Mouse (Mus musculus) cerebellum, adult 9-10 months (tissue): ENCODE measurements around the gene Sstr5.

ENCODE experiments used
- DNase-seq: peaks from one replicate; pipeline ENCODE4 v3.0.0; 2022

The Sstr5 gene

DNA sequence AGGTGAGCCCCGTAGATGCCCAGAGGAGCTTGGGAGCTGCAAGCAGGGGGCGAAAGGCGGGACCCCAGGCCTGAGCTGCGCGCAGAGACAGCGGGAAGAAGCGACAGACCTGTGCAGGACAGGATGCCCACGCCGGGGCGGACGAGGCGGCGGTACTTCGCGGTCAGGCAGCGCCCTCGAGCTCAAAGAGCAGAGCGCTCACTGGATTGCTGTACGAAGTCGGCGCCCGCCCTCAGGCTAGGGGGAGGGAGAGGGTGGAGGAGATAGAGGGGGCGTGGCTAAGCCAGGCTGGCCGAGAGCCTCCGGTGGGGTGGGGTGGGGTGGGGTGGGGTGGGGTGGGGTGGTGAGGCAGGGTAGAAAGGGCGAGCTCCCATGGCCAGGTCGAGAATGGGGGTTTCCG, at the start of gene Sstr5:
Sstr5 (minus strand) TSS at position 276 of the 400 bp plus-strand sequence.
- DNase-seq: no peak

DNA sequence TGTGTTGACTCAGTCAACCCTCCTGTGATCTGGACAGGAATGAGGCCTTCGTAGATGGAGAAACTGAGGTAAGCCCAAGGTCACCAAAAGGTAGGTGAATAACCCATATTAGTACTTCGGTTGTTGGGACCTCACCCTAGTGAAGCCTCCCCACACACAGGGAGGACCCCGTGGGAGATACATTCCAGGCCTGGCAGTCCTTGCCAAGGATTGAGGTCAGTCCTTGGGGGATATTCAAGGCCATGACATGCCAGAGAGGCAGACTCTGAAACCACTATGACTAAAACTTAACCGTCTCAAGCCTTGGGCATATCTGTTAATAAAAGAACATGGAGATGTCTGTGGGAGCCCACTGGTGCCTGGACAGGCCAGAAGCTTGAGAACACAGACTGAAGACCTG, 44.7 kb upstream of the Sstr5 start:
- DNase-seq: no peak

DNA sequence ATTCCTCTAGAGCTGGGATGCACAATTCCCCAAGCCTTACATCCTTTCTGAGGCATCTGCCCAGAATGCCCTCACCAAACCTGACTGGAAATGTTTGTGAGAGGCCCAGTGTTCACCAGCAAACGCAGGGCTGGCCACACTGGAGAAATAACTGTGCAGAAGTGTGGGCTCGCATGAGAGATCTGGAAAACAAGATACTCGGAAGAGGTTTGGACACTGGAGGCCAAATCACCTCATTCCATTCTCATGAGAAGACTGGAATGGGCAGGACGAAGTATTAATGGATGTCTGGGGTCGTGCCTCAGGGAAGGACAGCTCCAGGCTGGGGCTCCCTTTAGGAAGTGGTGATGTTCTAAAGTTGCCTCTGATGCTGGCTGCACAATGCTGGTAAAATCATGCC, 43.6 kb upstream of the Sstr5 start:
- DNase-seq: no peak

DNA sequence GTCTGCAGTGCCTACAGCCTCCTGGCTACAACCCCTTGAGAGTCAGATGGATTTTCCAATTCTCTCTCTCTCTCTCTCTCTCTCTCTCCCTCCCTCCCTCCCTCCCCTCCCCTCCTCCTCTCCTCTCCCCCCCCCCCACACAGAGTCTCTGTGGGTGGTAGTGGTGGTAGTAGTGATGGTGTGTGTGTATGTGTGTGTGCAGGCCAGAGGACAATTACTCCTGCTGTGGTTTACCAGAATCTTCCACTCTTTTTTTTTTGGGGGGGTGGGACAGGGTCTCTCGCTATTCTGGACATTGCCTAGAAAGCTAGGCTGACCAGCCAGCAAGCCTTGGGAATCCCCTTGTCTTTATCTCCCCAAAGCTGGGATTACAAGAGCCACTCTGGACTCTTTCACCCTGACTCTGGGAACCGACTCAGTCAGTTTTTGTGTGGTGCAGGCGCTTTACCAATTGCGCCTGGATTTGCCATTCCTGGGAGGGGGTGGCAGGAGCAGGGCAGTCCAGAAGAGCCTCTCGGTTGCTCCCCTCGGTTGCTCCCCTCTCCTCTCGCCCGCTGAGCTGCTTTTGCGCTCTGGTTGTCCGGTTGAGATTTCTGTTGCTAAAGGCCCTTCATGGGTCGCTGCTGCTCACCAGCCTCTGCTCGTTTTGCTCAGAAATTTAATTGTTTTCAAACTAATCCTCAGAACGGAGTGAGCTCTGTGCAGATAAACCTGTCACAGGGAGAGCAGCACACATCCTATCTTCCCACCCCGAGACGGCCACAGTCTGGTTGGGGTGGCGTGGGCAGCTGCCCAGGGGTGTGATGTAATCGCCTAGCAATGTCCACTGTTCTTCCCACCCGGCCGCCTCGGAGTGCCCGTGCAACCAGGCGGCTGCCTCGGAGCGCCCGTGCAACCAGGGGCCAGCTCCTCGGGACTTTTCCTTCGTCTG, 42.1 kb upstream of the Sstr5 start:
- DNase-seq: no peak

DNA sequence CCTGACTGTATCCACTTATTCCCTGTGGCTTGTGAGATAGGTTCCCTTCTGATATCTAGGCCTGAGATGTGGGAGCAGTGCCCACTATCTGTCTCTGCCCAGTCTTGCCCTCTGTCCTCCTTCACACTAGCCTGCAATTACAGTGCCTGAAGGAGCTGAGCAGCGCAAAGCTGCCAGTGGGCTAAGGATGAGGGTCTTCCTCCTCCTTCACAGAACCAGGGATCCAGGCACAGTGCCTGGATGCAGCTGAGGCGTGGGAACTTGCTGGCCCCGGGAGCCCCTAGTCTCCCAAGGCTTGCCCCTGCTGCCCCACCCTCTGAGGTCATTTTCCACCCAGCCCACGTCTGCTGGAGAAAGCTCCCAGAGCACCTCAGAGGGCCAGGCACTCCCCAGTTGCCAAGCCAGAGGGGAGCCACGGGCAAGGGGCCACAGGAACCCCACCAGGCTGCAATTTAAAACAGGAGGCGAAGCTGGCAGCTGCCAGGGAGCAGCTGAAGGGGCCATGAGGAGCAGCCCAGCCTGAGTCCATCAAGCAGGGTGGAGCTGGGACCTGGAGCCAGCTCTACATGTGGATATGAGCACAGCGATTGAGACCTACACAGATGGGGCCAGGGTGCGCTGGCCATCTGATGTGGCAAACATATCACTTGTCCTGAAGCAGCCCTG, 33.4 kb upstream of the Sstr5 start:
- DNase-seq: no peak

DNA sequence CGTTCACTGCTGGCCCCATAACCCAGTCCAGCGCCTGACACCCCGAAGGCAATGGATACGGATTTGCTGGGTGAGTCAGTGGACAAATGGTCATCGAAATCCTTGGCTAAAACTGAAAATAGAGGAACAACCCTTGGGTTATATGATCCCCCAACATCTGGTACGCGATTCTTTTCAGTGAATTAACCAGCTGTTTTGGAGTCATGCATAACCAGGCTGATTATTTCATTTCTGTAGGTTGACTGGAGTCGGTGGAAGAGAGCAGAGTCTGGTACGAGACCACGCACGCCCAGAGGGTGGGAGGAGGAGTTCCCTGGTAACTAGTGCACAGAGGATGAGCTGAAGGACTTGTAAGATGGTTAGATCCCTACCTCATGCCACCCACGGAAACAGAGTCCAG, 25.0 kb upstream of the Sstr5 start:
- no peak for DNase-seq

DNA sequence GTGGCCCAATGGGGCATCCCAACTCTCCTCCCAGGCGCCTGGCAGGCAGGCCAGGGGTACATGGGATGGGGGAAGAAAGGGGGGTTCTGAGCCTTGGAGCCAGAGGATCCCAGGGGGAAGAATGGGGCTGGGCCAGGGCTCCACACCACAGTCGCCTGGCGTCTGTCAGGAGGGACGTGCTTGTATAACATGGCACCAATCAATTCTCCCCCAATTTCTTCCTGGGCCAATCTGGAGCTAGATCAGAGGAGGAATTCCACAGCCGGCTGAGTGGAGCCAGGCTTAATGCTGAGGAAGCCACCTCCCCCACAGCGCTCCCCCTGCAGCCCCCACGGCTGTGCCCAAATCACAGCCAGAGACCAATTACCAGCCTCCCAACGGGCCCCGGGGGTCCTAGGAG, 23.4 kb upstream of the Sstr5 start:
- DNase-seq: no peak

DNA sequence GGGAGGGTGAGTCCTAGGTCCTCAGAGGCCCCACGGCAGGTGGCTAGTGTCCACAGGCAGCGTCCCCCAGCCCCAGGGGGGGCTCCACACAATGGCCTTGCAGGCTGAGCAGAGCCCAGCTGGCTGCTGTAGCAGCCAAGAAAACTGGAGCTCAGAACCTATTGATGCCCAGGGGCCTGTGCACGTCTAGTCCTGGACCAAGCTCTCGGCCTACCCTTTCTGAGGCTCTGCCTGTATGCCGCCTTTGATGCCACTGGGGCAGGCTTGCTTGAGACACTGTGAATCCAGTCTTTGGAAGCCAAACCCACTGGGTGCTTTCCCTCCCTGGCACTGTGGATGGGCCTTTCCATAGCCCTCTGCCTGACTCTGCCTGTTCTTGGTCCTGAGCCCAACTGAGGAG, 22.4 kb upstream of the Sstr5 start:
- DNase-seq: peak; percentile 18

DNA sequence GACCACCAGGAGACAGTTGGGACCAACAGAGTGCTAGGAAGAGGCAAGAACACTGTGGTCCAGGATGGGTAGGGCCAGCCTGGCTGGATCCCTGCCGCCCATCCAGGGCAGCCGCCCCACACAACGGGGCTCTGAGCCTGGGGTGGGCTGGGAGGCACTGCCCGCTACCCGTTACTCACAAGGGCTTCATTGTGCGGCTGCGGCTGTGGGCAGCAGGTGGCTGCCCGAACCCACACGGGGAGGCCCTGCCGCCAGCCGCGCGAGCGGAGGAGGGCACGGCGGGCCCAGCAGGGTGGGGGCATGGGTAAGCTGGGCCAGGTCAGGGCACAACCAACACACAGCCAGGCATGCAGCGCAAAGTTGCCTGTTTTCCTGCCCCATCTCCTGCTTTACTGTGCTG, 21.1 kb upstream of the Sstr5 start:
- peak; percentile 13 for DNase-seq

DNA sequence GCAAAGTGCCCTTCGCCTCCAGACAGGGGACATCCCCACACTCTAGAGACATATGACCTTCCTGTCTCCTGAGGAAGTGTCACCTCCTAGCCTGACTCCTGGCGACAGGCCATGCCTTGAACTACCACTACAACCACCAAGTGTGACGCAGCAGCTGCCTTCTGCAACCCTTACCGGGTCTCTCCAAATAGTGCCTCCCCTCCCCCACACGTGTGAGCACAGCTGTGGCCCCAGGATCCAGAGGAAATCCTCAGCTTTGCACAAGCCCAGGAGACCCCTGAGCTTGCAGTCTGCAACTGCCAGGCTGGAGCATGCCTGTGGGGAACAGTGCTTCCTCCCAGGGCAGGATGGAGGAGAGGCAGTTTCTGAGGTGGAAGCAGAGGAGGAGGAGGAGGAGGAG, 19.2 kb upstream of the Sstr5 start:
- no peak for DNase-seq

DNA sequence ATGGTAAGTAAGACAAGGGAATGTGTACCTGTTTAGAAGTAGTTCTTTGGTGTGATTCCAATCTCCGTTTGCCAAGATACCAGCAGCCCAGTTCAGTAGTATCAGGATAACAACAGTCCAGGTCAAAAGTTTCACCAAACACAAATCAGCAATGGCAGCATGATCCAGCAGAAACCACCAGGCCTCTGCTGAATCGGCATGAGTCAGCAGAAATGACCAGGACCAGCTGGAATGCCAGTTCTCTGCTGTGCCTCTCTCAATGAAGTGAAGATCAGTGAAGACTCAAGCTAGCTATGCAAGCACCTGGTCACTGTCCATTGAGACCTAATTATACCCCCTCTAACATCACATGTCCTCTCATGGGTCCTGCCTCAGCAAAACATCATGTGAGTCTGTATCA, 17.0 kb upstream of the Sstr5 start:
- no peak for DNase-seq

DNA sequence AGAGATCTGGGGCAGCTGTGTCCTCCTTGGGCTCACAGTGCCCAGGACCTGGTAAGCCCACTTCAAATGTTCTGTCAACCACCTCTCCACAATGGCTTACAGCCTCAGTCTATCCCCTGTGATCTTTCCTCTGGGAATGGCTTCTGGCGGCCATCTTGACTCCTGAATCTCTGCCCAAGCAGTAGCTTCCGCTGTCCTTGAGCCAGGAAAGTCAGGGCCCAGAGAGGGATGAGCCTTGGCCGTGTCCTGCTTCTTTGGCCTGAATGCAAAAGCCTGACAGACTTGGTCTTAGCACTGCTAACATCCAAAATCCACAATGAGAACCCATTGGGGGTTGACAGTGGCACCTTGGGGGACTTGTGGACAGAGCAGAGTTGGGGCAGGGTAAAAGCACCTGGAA, 14.8 kb upstream of the Sstr5 start:
- DNase-seq: no peak

DNA sequence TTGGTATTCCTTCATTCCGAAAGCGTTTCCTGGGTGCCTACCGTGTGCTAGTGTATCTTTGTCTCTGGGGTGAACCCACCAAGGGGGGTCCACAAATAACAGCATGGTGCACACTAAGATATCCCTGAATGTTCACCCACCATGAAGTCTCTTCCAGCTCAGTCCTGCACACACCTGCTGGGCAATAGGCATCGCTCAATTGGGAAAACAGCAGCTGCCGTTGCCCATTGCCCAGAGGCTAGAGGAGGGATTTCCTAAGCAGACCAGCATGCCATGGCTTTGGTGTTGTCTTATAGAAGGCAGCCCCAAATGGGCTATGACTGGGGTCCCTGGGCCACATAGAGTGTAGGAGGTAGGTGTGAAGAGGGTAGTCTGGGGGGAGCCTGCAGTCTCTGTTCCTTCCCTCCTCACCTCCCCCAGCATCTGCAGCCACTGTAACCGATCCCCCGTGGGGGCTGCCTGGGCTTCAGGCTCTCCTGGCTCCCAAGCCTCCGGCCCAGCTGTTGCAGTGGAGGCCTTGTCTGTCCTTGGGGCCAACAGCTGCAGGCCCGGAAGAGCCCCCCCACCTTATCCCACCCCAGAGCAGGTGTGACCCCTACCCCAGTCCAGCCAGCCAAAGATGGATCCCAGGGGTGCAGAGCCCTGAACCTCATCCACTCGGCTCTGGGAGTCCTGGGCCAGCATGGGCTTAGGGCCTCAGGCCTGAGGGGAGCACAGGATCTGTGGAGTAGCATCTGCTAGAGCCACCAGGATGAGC, 13.2 kb upstream of the Sstr5 start:
- no peak for DNase-seq

DNA sequence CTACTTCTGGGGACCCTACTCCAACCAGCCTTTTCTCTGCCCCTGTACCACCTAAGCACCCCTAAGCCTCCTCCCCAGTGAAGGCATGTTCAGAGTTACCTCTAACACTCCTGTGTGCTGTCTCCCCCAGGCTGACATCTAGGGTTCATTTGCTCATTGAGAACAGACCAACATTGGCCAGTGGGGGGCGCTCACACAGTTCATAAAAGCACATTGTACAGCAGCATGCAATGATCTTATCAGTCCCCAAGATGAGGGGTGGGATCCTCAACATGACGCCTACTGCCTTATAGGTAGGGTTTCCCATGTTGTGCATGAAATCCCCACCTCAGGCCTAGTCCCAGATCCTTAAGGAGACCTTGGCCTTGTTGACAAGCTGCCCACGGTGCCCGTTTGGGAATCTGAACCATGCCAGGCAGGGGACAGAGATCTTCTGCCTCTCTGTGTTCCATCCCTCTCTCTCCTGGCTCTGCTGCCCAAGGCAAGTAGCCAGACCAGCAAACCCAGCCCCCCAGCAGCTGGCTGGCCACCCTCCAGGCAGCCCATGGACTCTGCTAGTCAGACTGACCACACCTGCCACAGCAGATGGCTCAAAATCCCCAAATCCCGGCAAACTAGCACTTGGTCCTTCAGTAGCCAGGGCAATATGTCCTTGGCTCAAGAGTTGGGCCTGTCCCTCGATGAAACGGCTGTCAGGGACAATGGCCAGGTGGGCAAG, 11.9 kb upstream of the Sstr5 start:
- DNase-seq: peak; percentile 51

DNA sequence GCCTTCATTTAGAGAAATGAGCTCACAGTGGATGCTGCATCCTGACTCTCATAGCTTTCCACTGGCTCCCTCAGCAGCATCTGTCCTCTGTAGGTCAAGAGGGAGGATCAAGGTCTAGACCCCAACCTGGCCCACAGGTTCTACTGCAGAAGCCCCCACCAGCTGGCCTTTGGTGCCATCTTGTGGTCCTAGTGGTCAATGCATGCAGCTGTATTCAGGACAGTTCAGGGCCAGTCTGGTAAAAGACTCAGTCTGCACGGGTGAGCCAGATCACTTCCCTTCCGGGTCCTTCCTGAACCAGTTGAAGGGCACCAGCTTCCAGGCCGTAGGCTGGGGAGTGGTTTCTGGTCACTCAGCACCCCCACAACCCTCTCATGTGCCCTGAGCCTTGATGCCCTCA, 10.7 kb upstream of the Sstr5 start:
- peak; percentile 39 for DNase-seq

DNA sequence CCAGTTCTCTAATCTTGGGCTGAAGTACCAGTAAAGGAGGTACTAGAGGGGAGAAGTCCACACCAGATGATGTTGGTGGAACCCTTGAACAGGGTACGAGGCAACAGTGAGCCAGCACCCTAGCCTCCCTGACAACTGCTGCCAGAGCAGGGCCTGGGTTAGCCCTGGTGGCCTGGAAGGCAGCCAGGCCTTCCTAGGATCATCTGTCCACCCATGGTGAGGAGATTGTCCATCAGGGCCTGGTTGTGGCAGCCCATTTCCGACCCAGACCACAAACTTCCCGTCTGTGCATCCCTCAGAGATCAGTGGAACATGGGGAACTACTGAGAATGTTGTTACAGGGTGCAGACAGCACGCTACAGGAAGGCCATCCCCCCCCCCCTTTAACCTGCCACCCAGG, 5.5 kb upstream of the Sstr5 start:
- DNase-seq: no peak

DNA sequence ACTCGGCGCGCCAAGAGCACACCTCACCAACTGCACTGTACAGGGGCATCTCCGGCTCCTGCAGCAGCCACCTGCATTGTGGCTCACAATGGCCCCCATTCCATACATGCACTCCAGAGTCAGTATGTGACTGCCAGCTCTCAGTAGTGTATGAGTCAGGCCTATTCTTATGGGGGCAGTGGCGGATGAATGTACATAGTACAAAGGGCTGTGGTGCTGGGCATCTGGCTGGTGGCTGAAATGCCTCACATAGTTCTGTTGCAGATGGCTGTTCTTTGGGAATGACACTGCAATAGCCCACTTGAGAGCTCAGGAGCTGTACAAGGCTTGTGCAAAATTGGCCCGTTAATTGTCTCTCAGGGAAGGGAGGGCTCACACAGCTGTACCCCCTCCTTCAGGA, 15.0 kb downstream of the Sstr5 start:
- no peak for DNase-seq

DNA sequence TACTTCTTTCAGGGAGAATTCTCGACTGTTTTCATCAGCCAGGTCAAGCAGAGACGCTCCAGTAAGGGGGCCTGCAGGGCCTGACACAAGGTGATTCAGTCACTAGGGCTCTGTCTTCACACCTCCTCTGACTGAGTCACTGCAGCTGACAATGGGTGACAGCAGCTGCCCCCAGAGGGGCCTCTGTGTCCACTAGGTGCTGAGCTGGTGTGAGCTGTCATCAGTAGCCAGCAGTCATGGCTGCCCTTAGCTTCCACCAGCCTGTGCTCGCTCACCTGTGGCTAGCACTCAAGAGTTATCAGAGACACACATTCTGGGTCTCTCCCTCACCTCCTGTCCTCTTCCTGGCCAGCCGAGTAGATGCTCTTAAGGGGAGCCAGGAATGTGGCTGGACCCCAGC, 16.3 kb downstream of the Sstr5 start:
- no peak for DNase-seq

DNA sequence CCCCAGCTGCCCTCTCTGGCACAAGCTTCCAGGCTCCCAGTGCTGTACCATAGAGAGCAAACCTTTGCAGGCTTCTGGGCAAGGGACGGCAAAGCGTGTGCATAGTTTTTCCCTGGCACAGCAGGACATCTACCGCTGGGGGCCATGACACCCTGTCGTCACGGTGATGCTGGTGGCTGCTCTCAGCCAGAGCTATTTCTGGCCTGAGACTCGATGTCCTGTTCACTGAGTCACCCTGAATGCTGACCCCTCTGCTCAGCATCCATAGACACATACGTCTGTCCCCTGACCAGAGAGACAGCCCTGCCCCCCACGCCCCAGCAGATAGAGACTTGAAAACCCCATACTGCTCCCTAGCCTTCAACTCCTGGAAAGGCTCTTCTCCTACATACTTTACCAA, 16.9 kb downstream of the Sstr5 start:
- DNase-seq: no peak

DNA sequence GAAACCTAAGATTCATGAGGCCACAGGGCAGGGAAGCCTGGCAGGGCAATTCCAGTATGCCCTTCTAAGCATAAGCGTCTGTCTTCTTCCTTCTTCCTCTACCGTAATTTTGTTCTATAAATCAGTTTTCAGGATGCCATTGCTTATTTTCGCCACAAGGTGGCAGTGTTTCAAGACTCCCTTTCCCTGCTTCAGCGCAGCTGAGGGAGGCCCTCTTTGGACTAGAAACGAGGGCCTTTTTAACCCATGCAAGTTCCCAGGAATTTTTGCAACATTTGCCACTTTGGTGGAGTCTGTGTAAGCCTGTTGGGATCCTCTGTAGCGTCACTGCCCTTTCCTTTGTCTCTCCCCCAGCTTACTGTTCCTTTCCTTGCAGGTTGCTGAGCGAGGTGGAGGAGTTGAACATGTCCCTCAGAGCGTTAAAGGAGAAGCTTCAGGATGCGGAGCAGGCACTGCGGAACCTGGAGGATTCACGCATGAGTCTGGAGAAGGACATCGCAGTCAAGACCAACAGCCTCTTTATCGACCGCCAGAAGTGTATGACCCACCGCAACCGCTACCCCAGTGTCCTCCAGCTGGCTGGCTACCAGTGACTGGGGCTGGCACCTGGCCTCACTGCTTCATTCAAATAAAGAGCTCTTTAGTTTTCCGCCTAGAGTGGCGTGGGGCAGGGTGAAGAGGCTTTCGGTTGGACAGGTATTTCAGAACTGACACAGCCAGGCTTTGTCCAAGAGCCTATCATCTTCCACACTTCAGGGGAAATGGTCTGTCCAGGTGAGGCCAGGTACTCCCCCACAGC, 20.9 kb downstream of the Sstr5 start:
- peak; percentile 65 for DNase-seq

DNA sequence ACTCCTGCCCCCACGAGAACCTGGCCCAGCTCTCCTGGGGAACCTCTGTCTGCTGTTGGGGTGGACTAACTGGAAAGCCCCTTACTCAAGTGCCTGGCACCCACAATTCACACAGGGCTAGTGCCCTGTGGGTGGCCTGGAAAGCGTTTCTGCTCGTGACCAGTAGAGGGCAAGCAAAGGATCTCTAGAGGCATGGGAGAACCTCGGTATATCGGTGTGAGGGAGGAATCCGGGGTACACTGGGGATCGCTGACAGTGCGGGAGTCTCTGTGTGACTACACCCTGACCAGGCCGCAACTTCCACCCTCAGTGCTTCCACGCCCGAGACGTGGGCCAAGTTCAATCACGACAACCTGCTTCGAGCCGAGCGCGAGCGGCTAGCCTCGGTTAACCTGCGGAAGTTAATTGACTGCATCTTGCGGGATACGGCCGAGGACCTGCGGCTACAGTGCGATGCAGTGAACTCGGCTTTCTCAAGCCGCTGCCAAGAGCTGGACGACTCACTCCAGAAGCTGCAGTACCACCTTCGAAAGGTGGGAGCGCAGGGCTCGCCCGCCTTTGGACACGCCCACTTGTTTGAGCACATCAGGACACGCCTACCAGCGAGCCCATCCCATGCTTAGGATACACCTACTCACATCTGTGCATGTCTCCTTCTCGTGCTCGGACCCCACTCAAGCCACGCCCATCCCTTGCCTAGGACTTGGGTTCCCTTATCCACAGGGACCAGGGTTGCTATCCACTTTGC, 22.6 kb downstream of the Sstr5 start:
- peak; percentile 35 for DNase-seq
